Comparison of ENCODE assay signal across 10 mouse cellular contexts in genomic region chr11:30161173-30161650, GRCm38 (mm10).
DNase-seq lines count a peak whose midpoint lies in the region; ATAC-seq and TF ChIP-seq lines count a peak whose summit lies in the region.
"Had no signal": no experiment of that assay in that cellular context is flagged by ENCODE, and none has a peak within 500 bp of the region (broad histone marks: within the 10 kb centered on the region; RNA-seq: fewer than 3 reads in every experiment).

No protein-coding gene starts in this region.

- H3K27me3 ChIP-seq in embryonic facial prominence, embryonic 11.5 days (ENCODE audit: control insufficient read depth, insufficient read depth, low read length): no peaks in the 10 kb centered on the region
- H3K27me3 ChIP-seq in liver, adult 2 months (ENCODE audit: control insufficient read depth, insufficient read depth, low read length): no peaks in the 10 kb centered on the region
- H3K27me3 ChIP-seq: CH12.LX had no signal

- 39% methylated on average over 6 of the region's 6 CpGs for WGBS in embryonic facial prominence, embryonic 11.5 days
- WGBS in liver, adult 2 months: 62% methylated on average over 6 of the region's 6 CpGs

- H3K36me3 ChIP-seq in embryonic facial prominence, embryonic 11.5 days (replicated peaks; ENCODE audit: control insufficient read depth, insufficient read depth, low read depth, low read length): no peaks in the 10 kb centered on the region
- peaks cover 11% of the 10 kb centered on the region for H3K36me3 ChIP-seq in liver, adult 2 months (ENCODE audit: control insufficient read depth, insufficient read depth, low read length)

- H3K9ac ChIP-seq in embryonic facial prominence, embryonic 11.5 days (replicated peaks; ENCODE audit: low read length): no peak overlapping the region
- H3K9ac ChIP-seq in liver, adult 2 months (ENCODE audit: low read depth, low read length): no peak overlapping the region

- H3K4me2 ChIP-seq in embryonic facial prominence, embryonic 11.5 days (ENCODE audit: low read depth, low read length): no peak overlapping the region

- peaks cover 10% of the 10 kb centered on the region; the same call in 1 of the 2 replicates for H3K79me2 ChIP-seq in liver, adult 2 months (ENCODE audit: control insufficient read depth, insufficient read depth, low read length)

- no peaks in the 10 kb centered on the region for H3K4me1 ChIP-seq in embryonic facial prominence, embryonic 11.5 days (ENCODE audit: control insufficient read depth, insufficient read depth, low read length)
- H3K4me1 ChIP-seq in liver, adult 2 months (ENCODE audit: control insufficient read depth, insufficient read depth, low read length): peaks cover 4% of the 10 kb centered on the region; the same call in 1 of the 2 replicates

- H3K27ac ChIP-seq in embryonic facial prominence, embryonic 11.5 days (replicated peaks; ENCODE audit: low read depth, low read length): no peak overlapping the region
- peak overlapping the region; percentile 27 for H3K27ac ChIP-seq in liver, adult 2 months (replicated peaks; ENCODE audit: insufficient read depth, low read depth, low read length)
- H3K27ac ChIP-seq: macrophage had no signal

- no peaks in the 10 kb centered on the region for H3K9me3 ChIP-seq in embryonic facial prominence, embryonic 11.5 days (replicated peaks; ENCODE audit: control insufficient read depth, low read length)

- no peak overlapping the region for H3K4me3 ChIP-seq in embryonic facial prominence, embryonic 11.5 days (ENCODE audit: low read depth, low read length)
- no peak overlapping the region for H3K4me3 ChIP-seq in liver, adult 2 months (ENCODE audit: insufficient read depth, low read depth, low read length)

- ATAC-seq in embryonic facial prominence, embryonic 11.5 days (replicated peaks; ENCODE audit: insufficient number of reproducible peaks, low FRiP score, low TSS enrichment, low read depth): peak; percentile 68

- TF ChIP-seq POLR2A in liver, adult 2 months (IDR thresholded peaks at IDR 0.05; ENCODE audit: extremely low read depth, insufficient read depth, low read length): no peak

- peak; percentile 49 for DNase-seq in right cerebral cortex, adult 18-20 months
- no peak for DNase-seq in right cerebral cortex, postnatal 4 days
- DNase-seq in embryonic facial prominence, embryonic 11.5 days (ENCODE audit: low spot score): peak; percentile 10
- DNase-seq in heart, adult 9 months (ENCODE audit: low spot score in 2 of 2): peak; percentile 95 to 98
- peak; percentile 81 for DNase-seq in kidney, adult 9 months
- peak; percentile 41 for DNase-seq in liver, adult 2 months (ENCODE audit: extremely low read depth, low read depth, low spot score)
- peak; percentile 36 for DNase-seq in naive thymus-derived CD4-positive, alpha-beta T cell, adult 2 months (ENCODE audit: low read depth)
- DNase-seq in thymus, postnatal 10 days (ENCODE audit: low spot score in 2 of 2): no peak

- TF ChIP-seq CTCF in liver, adult 2 months (IDR thresholded peaks at IDR 0.05; ENCODE audit: low read depth, low read length): no peak

Comparison
In these comparisons a context has a peak if more than half of its experiments do, and no peak if none do; other contexts are left out.
1. DNase-seq: peak in right cerebral cortex, adult 18-20 months (single experiment), embryonic facial prominence, embryonic 11.5 days (single experiment), heart, adult 9 months (2 of 2), kidney, adult 9 months (single experiment), liver, adult 2 months (single experiment) and naive thymus-derived CD4-positive, alpha-beta T cell, adult 2 months (single experiment); none in right cerebral cortex, postnatal 4 days (single experiment) and thymus, postnatal 10 days (0 of 2).